Mouse (Mus musculus) spleen, postnatal 4 days (tissue): ENCODE data around the gene Grap2.
A peak's percentile ranks its signal among the peaks of the same experiment; 100 is the strongest.

ENCODE experiments used
- DNase-seq, 2 experiments: peaks; one replicate each; pipeline ENCODE4 v3.0.0; 2022; ENCODE audit warnings: low spot score in 2 of 2

Gene Grap2

DNA sequence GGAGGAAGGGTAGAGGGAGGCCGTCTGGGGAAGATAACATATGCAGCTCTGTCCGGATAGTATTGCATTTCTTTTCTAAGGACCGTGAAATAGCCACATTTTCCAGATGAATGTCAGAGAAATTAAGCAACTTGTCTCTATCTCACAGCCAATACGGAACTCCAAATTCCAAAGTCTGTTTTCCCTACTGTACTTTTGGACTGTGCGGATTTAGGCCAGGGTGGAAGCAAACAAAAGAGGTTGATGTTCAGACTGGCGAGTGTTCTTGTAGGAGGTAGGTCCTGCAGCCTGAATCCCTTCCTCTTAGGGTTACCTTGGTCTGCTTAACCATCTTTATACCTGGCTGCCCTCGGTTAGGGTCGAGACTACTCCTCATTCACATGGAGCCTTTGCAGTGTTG is 109.9 kb downstream of the Grap2 start:
- no peak for DNase-seq

DNA sequence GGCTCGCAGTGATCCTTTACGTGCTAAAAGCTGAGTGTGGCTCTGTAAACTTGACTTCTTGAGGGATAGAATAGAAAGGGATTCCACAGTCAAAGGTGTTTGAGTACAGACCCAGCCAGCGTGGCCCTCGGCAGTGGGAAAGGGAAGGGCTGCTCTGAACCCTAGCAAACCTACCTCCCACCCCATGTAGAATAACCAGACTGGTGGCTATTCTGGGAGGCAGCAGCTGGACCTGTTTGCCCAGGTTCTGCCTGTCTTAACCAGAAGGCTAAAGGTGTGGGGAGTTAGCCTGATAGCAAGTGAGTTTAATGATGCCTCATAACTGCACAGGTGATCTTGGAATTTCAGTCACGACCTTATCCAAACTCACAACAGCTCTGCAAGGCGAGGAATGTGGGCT is 110.8 kb downstream of the Grap2 start:
- DNase-seq: no peak

DNA sequence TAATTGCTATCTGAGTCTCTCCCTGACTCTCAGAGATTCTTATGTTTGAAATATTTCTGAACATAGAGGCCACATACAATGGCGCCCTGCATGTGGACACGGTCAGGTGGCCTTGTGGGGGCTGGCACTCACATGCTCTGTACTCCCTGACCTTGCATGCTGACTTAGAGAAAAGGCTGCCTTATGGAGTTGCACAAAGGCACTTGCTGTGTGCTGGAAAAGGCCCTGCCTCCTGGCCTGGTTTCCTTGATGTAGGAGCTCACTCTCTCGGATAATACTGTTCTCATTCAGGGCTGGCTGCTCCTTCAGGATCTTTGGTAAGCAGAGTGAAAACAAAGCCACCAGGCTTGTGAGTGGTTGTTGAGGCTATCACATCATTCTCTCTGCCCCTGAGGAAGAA is 111.6 kb downstream of the Grap2 start:
- no peak for DNase-seq

DNA sequence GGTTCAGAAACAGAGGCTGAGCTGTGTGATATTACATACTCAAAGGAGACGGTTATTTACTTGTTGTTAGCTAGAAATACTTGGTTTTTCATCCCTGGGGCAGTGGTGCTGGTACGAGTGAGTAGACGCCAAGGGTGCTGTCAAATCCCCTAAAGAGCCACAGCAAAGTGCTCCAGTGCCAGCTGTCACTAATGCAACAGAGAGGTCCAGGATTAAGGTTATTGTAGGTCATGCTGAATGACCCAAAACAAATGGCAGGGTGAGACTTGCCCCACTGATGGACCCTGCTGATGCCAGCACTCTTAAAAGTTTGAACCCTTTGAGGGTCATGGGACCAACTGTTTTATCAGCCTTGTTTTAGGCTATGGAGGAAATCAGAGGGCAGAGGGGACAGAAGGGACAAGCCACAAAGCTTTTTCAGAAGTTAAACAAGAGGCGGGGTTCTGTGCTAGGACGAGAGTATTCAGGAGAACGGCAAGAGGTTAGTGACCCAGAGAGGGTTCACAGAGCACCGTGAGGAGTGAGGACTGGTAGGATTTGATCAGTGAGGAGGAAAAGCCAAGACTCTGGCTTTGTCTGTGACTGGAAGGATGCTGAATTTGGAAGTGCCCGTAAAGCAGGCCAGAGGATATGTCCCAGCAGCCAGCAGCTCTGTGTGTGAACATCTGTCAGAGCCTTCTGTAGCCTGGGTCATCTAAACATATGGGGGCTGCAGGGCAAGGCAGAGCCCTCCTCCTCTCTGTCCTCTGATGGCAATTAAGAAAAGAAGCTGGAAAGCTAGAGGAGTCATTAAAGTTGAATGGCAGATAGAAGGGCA is 112.6 kb downstream of the Grap2 start:
- no peak for DNase-seq

DNA sequence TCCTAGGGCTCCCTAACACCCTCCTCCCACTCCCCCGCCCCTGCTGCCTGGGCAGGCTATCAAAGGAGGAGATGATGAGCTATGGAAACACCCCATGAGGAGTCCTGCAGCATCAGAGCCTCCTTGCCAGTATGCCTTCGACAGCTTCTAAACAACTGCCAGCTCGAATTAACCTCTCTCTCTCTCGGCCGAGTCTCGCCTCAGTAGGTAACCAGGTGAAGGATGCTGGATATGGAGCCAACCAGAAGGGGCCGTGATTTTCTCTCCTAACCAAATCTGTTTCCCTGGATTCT is 113.2 kb downstream of the Grap2 start:
- no peak for DNase-seq

DNA sequence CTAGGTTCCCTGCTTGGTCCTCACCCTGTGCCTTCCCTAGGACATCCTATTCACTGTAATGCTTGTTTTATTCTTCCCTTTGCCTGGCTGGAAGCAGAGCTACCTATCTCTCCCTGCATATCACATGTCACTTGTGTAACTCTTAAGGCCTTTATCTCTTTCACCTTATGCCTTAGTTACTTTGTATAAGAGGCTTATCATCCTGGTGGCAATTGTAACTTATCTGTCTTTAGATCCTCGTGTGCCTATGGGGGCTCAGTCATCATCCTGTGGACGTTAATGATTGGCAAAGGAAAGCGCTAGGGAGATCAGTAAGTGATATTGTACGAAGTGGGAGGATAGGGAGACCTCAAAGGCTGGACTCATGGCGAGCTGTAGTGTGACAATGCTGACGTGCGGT is 116.1 kb downstream of the Grap2 start:
- no peak for DNase-seq

DNA sequence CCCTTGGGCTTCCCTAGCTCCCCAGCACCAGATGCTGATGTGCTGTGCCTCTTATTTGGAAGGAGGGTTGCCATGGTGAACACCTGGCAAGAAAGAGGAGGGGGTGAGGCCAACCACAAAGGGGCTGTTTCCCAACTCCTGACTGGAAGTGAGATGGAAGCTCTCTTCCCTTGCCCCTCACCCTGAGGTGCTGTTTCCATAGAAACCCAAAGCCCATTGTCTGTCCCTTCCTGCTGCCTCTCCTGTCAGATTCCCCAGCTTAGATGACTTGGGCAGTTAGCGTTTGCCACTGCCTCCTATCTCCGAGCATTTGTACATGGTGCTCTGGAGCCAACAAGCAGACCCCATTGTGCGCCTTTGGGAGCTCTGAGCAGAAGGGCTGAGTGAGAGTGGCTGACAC is 121.1 kb downstream of the Grap2 start:
- no peak for DNase-seq

DNA sequence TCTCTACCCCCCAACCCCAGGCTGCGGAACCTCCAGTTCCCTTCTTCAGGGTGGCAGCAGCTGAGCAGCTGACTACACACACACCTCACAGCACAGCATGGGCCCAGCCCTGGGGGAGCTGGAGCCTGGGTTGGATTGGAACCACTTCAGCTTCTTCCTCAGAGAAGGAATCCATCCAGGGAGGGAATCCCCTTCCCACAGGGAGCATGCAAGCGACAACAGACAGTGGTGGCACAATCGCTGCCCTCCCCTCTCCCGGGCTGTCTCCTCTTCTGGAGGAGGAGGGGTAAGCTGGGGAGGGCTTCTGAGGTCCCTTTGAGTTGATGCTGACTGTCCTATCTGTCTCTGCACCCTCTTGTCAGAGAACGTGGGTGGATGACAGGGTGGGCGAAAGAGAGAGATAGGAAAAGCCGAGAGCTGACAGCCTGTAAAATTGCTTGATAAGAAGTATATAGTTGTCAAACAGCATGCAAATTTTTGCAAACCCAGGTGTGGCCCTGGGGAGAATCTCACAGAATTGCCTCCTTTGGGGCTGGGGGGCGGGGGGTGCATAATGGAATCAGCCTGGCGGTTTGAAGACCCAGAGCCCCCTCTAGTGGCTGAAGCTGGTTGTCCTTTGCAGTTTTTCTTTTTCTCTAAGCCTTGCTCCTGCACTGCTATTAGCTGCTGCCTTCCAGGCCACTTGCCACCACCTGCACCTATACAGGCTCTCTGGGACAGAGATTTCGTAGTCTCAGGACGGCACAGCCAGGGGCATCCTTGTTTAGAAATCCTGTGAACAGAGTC is 121.9 kb downstream of the Grap2 start:
- peak; percentile 71 to 87 for DNase-seq

DNA sequence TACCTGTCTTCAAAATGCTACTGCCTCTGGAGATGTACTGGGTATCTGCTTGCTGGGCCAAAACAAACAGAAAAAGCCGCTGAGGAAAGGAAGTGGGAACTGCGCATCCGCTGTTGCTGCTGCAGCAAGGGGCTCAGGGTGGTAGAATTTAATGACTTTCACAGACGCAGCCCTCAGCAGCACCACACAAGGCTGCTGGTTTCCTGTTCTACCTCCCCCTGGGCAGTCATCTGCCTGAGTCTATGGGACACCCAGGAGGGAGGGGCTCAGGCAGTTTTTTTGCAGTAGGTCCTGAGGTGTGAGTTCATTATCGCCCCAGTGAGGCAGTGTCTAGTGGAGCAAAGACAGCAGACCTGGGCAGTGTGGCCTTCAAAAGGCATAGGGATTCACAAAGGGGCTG is 125.2 kb downstream of the Grap2 start:
- no peak for DNase-seq

DNA sequence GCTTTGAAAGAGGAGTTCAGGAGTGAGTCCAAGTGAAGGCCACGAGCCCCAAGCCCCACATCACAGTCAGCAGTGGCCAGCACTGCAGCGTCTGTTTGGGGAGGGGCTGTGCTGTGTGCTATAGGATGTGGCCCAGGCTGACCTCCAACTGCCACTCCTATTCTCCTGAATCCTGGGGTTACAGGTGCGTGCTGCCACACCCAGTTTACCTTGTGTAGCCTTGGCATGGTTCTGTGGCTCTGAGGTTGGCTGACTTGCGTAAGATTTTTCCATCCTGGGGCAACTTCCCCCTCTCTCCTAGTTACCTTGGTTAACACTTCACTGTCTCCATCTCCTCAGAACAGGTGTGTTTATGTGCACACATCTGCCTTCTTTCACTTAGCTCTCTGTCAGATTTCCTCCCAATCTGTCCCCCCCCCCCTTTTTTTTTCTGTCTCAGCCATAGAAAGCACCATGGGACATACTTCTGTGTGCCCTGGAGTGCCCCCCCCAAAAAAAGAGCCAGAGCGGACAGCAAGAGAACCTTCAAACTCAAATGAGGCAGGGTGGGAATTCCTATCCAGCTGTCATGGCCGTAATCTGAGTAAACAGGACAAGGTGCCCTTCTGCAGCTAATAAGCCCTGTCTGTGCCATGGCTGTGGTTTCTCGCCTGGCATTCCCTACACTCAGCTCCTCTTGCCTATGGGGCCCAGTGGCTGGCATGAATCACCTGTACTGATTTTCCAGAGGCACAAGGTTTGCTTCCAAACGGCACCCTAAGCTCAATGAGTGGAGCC is 129.3 kb downstream of the Grap2 start:
- no peak for DNase-seq
